Mouse (Mus musculus) myocyte (in vitro differentiated cells): ENCODE results near the gene Pck1. TPM values are rescaled to one million over a fixed set of nuclear protein-coding genes. Genes with fewer than 3 reads are reported as not detected.

Source experiments
- H3K27me3 ChIP-seq: one replicate; pipeline ENCODE4 v1.6.1; 2011; ENCODE audit not compliant: control insufficient read depth, insufficient read depth, insufficient read length
- H3K36me3 ChIP-seq: one replicate; pipeline ENCODE4 v1.6.1; 2011; ENCODE audit not compliant: control insufficient read depth, insufficient read depth
- H3K4me2 ChIP-seq: one replicate; pipeline ENCODE4 v1.6.1; 2011; ENCODE audit warnings: low read depth, control low read depth
- H3K4me3 ChIP-seq: one replicate; pipeline ENCODE4 v1.5.1; 2011; ENCODE audit warnings: mild to moderate bottlenecking, control low read depth, moderate library complexity
- H3K79me2 ChIP-seq: one replicate; pipeline ENCODE4 v1.6.1; 2011; ENCODE audit not compliant: control insufficient read depth, insufficient read depth
- H3ac ChIP-seq: one replicate; pipeline ENCODE4 v1.6.1; 2011; ENCODE audit not compliant: control insufficient read depth, insufficient read length
- CEBPB ChIP-seq: IDR thresholded peaks from 2 replicates; pipeline ENCODE4 v1.6.1; 2011; ENCODE audit warnings: mild to moderate bottlenecking, moderate library complexity; ENCODE audit not compliant: poor library complexity, insufficient read depth, severe bottlenecking
- E2F4 ChIP-seq: IDR thresholded peaks from one replicate; pipeline ENCODE4 v1.6.1; 2011; ENCODE audit warnings: mild to moderate bottlenecking, control low read depth, moderate library complexity; ENCODE audit not compliant: insufficient read depth
- MAX ChIP-seq: IDR thresholded peaks from one replicate; pipeline ENCODE4 v1.6.1; 2011; ENCODE audit warnings: low read depth, mild to moderate bottlenecking, control low read depth
- MYOD1 ChIP-seq, 3 experiments: IDR thresholded peaks; one replicate each; pipeline ENCODE4 v1.6.1; 2011; ENCODE audit warnings: control low read depth in 2 of 3, low read depth in 2 of 3, mild to moderate bottlenecking in 2 of 3, moderate library complexity in 1 of 3; ENCODE audit not compliant: insufficient read length in 2 of 3, control insufficient read depth in 1 of 3
- MYOG ChIP-seq, 3 experiments: IDR thresholded peaks; one replicate each; pipeline ENCODE4 v1.6.1; 2011; ENCODE audit warnings: control low read depth in 2 of 3, low read depth in 2 of 3, mild to moderate bottlenecking in 2 of 3; ENCODE audit not compliant: insufficient read length in 2 of 3, control insufficient read depth in 1 of 3, insufficient read depth in 1 of 3
- POLR2A ChIP-seq: IDR thresholded peaks from one replicate; pipeline ENCODE4 v1.6.1; 2011; ENCODE audit warnings: low read depth, mild to moderate bottlenecking, control low read depth, moderate library complexity; ENCODE audit not compliant: insufficient read length
- POLR2AphosphoS2 ChIP-seq: IDR thresholded peaks from one replicate; pipeline ENCODE4 v1.6.1; 2011; ENCODE audit warnings: low read depth, control low read depth; ENCODE audit not compliant: insufficient read length
- REST ChIP-seq: IDR thresholded peaks from one replicate; pipeline ENCODE4 v1.6.1; 2011; ENCODE audit warnings: mild to moderate bottlenecking, control low read depth, moderate library complexity; ENCODE audit not compliant: insufficient read depth, insufficient read length
- SRF ChIP-seq: IDR thresholded peaks from one replicate; pipeline ENCODE4 v1.6.1; 2011; ENCODE audit warnings: low read depth; ENCODE audit not compliant: control insufficient read depth, insufficient read length
- TCF12 ChIP-seq: IDR thresholded peaks from one replicate; pipeline ENCODE4 v1.6.1; 2011; ENCODE audit warnings: mild to moderate bottlenecking, control low read depth; ENCODE audit not compliant: poor library complexity, insufficient read depth, severe bottlenecking
- TCF3 ChIP-seq: IDR thresholded peaks from one replicate; pipeline ENCODE4 v1.6.1; 2011; ENCODE audit warnings: low read depth, control low read depth; ENCODE audit not compliant: insufficient read length
- USF1 ChIP-seq: IDR thresholded peaks from one replicate; pipeline ENCODE4 v1.6.1; 2011; ENCODE audit warnings: low read depth, mild to moderate bottlenecking, control low read depth, moderate library complexity
- polyA plus RNA-seq: library from polyadenylated mRNA; unstranded; fragments of >200 nt; fragmentation: generic; extraction: Trizol; gene quantifications from one replicate; pipeline ENCODE4 v1.2.1, GENCODE M21; 2012; ENCODE audit warnings: missing spikeins

Gene Pck1
- polyA plus RNA-seq, 1 experiment = not detected

GRCm38 (mm10) chr2:173148001-173148400, 4.8 kb upstream of the Pck1 start:
- Histone ChIP-seq H3K79me2 (no peaks in the 10 kb centered on the region), H3K4me3 (no peak overlapping the region), H3K27me3 (peaks cover 69% of the 10 kb centered on the region), H3K4me2 (no peak overlapping the region), H3K36me3 (no peaks in the 10 kb centered on the region), H3ac (no peak overlapping the region)
- TF ChIP-seq SRF (no peak), E2F4 (no peak), MAX (no peak), TCF12 (no peak), TCF3 (no peak), USF1 (no peak), MYOD1 (IDR thresholded peaks at IDR 0.05; ENCODE audit: control insufficient read depth in 1 of 3, insufficient read length in 2 of 3, low read depth in 2 of 3) (no peak), MYOG (IDR thresholded peaks at IDR 0.05; ENCODE audit: control insufficient read depth in 1 of 3, insufficient read depth in 1 of 3, insufficient read length in 2 of 3, low read depth in 2 of 3) (no peak), REST (no peak), POLR2AphosphoS2 (no peak), POLR2A (no peak), CEBPB (no peak)

DNA sequence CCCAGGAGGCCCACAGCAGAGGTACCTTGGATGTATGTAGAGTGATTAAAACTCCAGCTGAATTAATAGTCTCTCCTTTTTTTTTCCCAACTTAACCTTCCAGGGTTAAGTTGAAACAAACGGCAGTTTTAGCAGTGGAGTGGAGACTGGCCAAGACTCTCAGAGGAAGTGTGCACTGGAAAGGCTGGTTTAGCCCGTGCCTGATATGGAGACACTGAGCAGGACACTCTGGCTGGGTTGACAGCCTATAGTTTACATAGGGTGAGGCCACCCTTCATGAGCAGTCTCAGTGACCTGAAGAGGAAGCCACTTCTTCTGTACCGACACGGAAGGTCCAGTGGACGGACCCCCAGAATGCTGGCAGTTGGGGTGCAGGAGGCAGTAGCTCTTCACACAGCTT, 1.5 kb upstream of the Pck1 start:
- Histone ChIP-seq H3K27me3 (peaks cover 54% of the 10 kb centered on the region), H3K79me2 (no peaks in the 10 kb centered on the region), H3ac (no peak overlapping the region), H3K4me2 (no peak overlapping the region), H3K4me3 (no peak overlapping the region), H3K36me3 (no peaks in the 10 kb centered on the region)
- TF ChIP-seq MAX (no peak), POLR2AphosphoS2 (no peak), CEBPB (no peak), MYOG (IDR thresholded peaks at IDR 0.05; ENCODE audit: control insufficient read depth in 1 of 3, insufficient read depth in 1 of 3, insufficient read length in 2 of 3, low read depth in 2 of 3) (no peak), REST (no peak), MYOD1 (IDR thresholded peaks at IDR 0.05; ENCODE audit: control insufficient read depth in 1 of 3, insufficient read length in 2 of 3, low read depth in 2 of 3) (no peak), POLR2A (no peak), TCF12 (no peak), E2F4 (no peak), SRF (no peak), USF1 (no peak), TCF3 (no peak)

DNA sequence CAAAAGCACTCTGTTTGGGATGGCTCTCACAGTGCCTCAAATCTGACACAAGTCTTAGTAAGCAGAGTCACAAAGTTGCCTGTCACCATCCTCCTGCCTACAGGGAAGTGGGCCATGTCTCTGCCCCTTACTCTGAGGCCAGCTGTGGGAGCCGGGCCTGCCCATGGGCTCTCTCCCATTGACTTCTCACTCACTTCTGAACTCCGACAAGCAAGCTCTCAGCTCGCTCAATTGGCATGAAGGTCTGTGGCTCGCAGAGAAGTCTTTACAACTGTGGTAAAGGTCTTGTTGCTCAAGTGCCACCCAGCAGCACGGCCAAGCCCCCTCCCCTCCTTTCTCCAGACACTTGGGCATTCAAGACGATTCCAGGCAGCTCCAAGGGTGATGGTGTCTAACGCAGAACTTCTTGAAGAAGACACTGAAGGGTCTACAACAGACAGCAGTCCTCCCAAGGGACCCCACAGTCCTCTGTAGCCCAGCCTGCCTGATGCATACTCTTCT, 1.0 kb upstream of the Pck1 start:
- no peaks in the 10 kb centered on the region for H3K36me3 ChIP-seq
- peaks cover 54% of the 10 kb centered on the region for H3K27me3 ChIP-seq

GRCm38 (mm10) chr2:173153266-173153665, 418 bp downstream of the Pck1 start:
- H3ac ChIP-seq = no peak overlapping the region
- H3K4me3 ChIP-seq = no peak overlapping the region
- no peak overlapping the region for H3K4me2 ChIP-seq
- no peaks in the 10 kb centered on the region for H3K36me3 ChIP-seq
- no peaks in the 10 kb centered on the region for H3K79me2 ChIP-seq
- peaks cover 47% of the 10 kb centered on the region for H3K27me3 ChIP-seq
- no peak for TF ChIP-seq MYOG (IDR thresholded peaks at IDR 0.05; ENCODE audit: control insufficient read depth in 1 of 3, insufficient read depth in 1 of 3, insufficient read length in 2 of 3, low read depth in 2 of 3)

More for the DNA sequence above, 1.0 kb upstream of the Pck1 start:
- TF ChIP-seq CEBPB (no peak), USF1 (no peak), TCF3 (no peak), TCF12 (no peak), E2F4 (no peak), MYOG (IDR thresholded peaks at IDR 0.05; ENCODE audit: control insufficient read depth in 1 of 3, insufficient read depth in 1 of 3, insufficient read length in 2 of 3, low read depth in 2 of 3) (no peak), MYOD1 (IDR thresholded peaks at IDR 0.05; ENCODE audit: control insufficient read depth in 1 of 3, insufficient read length in 2 of 3, low read depth in 2 of 3) (no peak), POLR2A (no peak), SRF (no peak)
- Histone ChIP-seq H3ac (no peak overlapping the region), H3K4me2 (no peak overlapping the region), H3K4me3 (no peak overlapping the region), H3K79me2 (no peaks in the 10 kb centered on the region)

DNA sequence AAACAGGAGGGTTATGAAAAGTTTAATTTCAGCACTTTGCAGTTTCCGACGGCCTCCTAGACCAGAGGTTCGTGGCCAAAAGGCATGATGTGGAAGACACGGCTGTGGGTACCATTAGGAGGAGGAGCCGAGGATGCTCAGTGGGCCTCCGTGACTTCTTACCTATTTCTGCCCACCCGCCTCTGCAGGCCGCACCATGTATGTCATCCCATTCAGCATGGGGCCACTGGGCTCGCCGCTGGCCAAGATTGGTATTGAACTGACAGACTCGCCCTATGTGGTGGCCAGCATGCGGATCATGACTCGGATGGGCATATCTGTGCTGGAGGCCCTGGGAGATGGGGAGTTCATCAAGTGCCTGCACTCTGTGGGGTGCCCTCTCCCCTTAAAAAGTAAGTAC, 1.7 kb downstream of the Pck1 start:
- Histone ChIP-seq H3K27me3 (peaks cover 46% of the 10 kb centered on the region), H3ac (no peak overlapping the region), H3K4me2 (no peak overlapping the region), H3K36me3 (no peaks in the 10 kb centered on the region), H3K79me2 (no peaks in the 10 kb centered on the region), H3K4me3 (no peak overlapping the region)
- TF ChIP-seq SRF = no peak
- no peak for TF ChIP-seq CEBPB
